Mouse (Mus musculus) megakaryocyte, adult 5-6 weeks (primary cell): ENCODE measurements around the gene Camk1g. TPM values are rescaled to one million over a fixed set of nuclear protein-coding genes. Genes with fewer than 3 reads are reported as not detected.

ENCODE experiments used
- ATAC-seq: 2 replicates; pipeline ENCODE4 v1.8.0; 2016; ENCODE audit warnings: mild to moderate bottlenecking, inconsistent platforms; ENCODE audit not compliant: poor library complexity, severe bottlenecking
- total RNA-seq, 2 experiments: library from RNA; stranded (forward) in 1 of 2; stranded (reverse) in 1 of 2; fragments of 153-499, 151-499 nt in 1 of 2; fragments of 221-1000, 200-1000 nt in 1 of 2; gene quantifications; 2 replicates each; pipeline versions ENCODE4 v1.2.3 to v1.2.4; 2015 to 2017

Camk1g gene
- total RNA-seq, 2 experiments from 2014 or later = not detected

GRCm38 (mm10) chr1:193334546-193334945, 35.6 kb downstream of the Camk1g start:
- no peak for ATAC-seq

GRCm38 (mm10) chr1:193333776-193334175, 36.3 kb downstream of the Camk1g start:
- ATAC-seq = no peak

- ATAC-seq = no peak
These were observed 37.4 kb downstream of the Camk1g start for GRCm38 (mm10) chr1:193332671-193333070.

GRCm38 (mm10) chr1:193332018-193332417, 38.1 kb downstream of the Camk1g start:
- no peak for ATAC-seq

GRCm38 (mm10) chr1:193330626-193331025, 39.5 kb downstream of the Camk1g start:
- ATAC-seq = no peak

- ATAC-seq = peak; percentile 63
These were observed 39.9 kb downstream of the Camk1g start for GRCm38 (mm10) chr1:193330172-193330571.

GRCm38 (mm10) chr1:193329557-193329956, 40.5 kb downstream of the Camk1g start:
- peak; percentile 79 for ATAC-seq

GRCm38 (mm10) chr1:193327686-193328085, 42.4 kb downstream of the Camk1g start:
- ATAC-seq = no peak

GRCm38 (mm10) chr1:193327216-193327615, 42.9 kb downstream of the Camk1g start:
- ATAC-seq = no peak

- no peak for ATAC-seq
These were observed 43.5 kb downstream of the Camk1g start for GRCm38 (mm10) chr1:193326456-193327145.

GRCm38 (mm10) chr1:193325891-193326290, 44.2 kb downstream of the Camk1g start:
- no peak for ATAC-seq

- peak; percentile 59 for ATAC-seq
These were observed 45.9 kb downstream of the Camk1g start for GRCm38 (mm10) chr1:193324224-193324623.

GRCm38 (mm10) chr1:193323686-193324085, 46.4 kb downstream of the Camk1g start:
- ATAC-seq = no peak

GRCm38 (mm10) chr1:193320398-193320797, 49.7 kb downstream of the Camk1g start:
- ATAC-seq = no peak

- ATAC-seq = no peak
These were observed 50.4 kb downstream of the Camk1g start for GRCm38 (mm10) chr1:193319721-193320120.

- ATAC-seq = no peak
These were observed 52.9 kb downstream of the Camk1g start for GRCm38 (mm10) chr1:193317159-193317559.

GRCm38 (mm10) chr1:193316358-193316750, 53.7 kb downstream of the Camk1g start:
- no peak for ATAC-seq

GRCm38 (mm10) chr1:193315705-193316357, 54.3 kb downstream of the Camk1g start:
- ATAC-seq = no peak

GRCm38 (mm10) chr1:193311596-193311995, 58.5 kb downstream of the Camk1g start:
- no peak for ATAC-seq

- ATAC-seq = peak; percentile 58
These were observed 59.5 kb downstream of the Camk1g start for GRCm38 (mm10) chr1:193310519-193311085.

- peak; percentile 45 for ATAC-seq
These were observed 60.1 kb downstream of the Camk1g start for GRCm38 (mm10) chr1:193309785-193310518.
